Comparison of ENCODE assay signal across 14 mouse cellular contexts in the genomic region with DNA sequence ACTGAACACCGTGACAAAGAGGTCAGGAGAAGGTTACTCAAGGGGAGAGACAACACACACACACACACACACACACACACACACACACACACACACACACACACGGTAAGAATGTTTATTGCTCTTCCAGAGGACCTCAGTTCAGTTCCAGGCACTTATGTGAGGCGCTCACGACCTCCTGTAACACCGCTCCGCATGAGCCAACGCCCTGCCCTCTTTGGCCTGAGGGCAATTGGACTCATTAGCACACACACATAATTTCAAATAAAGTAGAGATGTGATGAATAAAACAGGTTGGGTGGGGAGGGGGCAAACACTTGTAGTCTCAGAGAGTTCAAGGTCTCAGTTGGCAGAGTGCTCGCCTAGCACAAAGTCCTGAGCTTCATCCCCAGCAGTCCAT. TPM values are rescaled to one million over a fixed set of nuclear protein-coding genes. Genes with fewer than 3 reads are reported as not detected.
A peak's percentile ranks its signal among the peaks of the same experiment; 100 is the strongest.
DNase-seq lines count a peak whose midpoint lies in the region; ATAC-seq and TF ChIP-seq lines count a peak whose summit lies in the region.
"Had no signal": no experiment of that assay in that cellular context is flagged by ENCODE, and none has a peak within 500 bp of the region (broad histone marks: within the 10 kb centered on the region; RNA-seq: fewer than 3 reads in every experiment).

No protein-coding gene starts in this region.

- H3K27ac ChIP-seq in gastrocnemius, adult 2 months: peak overlapping the region; percentile 86
- H3K27ac ChIP-seq in liver, adult 2 months (replicated peaks; ENCODE audit: insufficient read depth, low read depth, low read length): peak overlapping the region; percentile 85
- H3K27ac ChIP-seq in liver, embryonic 11.5 days (ENCODE audit: low read depth, low read length): no peak overlapping the region
- peak overlapping the region; percentile 77 for H3K27ac ChIP-seq in embryonic facial prominence, embryonic 14.5 days (replicated peaks; ENCODE audit: low read depth, low read length)
- 0 out of 2 replicates have a peak overlapping the region, but pooled peaks have one; percentile 48 for H3K27ac ChIP-seq in liver, embryonic 15.5 days (replicated peaks)
- H3K27ac ChIP-seq: forebrain, embryonic 15.5 days had no signal

- peak overlapping the region; percentile 69 for H3K4me3 ChIP-seq in gastrocnemius, adult 2 months
- H3K4me3 ChIP-seq in liver, adult 2 months (ENCODE audit: insufficient read depth, low read depth, low read length): peak overlapping the region; percentile 15
- no peak overlapping the region for H3K4me3 ChIP-seq in liver, embryonic 11.5 days (ENCODE audit: low read depth, low read length)
- H3K4me3 ChIP-seq in embryonic facial prominence, embryonic 14.5 days (ENCODE audit: low read depth, low read length): no peak overlapping the region
- no peak overlapping the region for H3K4me3 ChIP-seq in liver, embryonic 15.5 days (replicated peaks)
- H3K4me3 ChIP-seq: forebrain, embryonic 15.5 days had no signal

- no peak for TF ChIP-seq CTCF in gastrocnemius, adult 2 months (IDR thresholded peaks at IDR 0.05)
- no peak for TF ChIP-seq CTCF in liver, adult 2 months (IDR thresholded peaks at IDR 0.05; ENCODE audit: low read depth, low read length)

- no peak for ATAC-seq in liver, embryonic 11.5 days (replicated peaks; ENCODE audit: low FRiP score)
- ATAC-seq in embryonic facial prominence, embryonic 14.5 days (ENCODE audit: low read depth): no peak
- ATAC-seq in liver, embryonic 15.5 days (ENCODE audit: insufficient read depth): no peak
- ATAC-seq: forebrain, embryonic 15.5 days; hindbrain, postnatal 0 days had no signal

- no peak for TF ChIP-seq POLR2A in liver, adult 2 months (IDR thresholded peaks at IDR 0.05; ENCODE audit: extremely low read depth, insufficient read depth, low read length)

- no peak overlapping the region; the same call in 1 of the 2 replicates for H3K4me2 ChIP-seq in liver, embryonic 11.5 days
- H3K4me2 ChIP-seq in embryonic facial prominence, embryonic 14.5 days (ENCODE audit: low read depth, low read length): 0 out of 2 replicates have a peak overlapping the region, but pooled peaks have one; percentile 15
- peak overlapping the region; percentile 52 for H3K4me2 ChIP-seq in liver, embryonic 15.5 days
- H3K4me2 ChIP-seq: forebrain, embryonic 15.5 days had no signal

- WGBS in liver, adult 2 months: 12% methylated on average over 8 of the region's 8 CpGs
- WGBS in liver, embryonic 11.5 days: 85% methylated on average over 8 of the region's 8 CpGs
- 75% methylated on average over 8 of the region's 8 CpGs for WGBS in embryonic facial prominence, embryonic 14.5 days
- WGBS in liver, embryonic 15.5 days (ENCODE audit: insufficient replicate concordance): 80% methylated on average over 8 of the region's 8 CpGs

- H3K36me3 ChIP-seq in liver, adult 2 months (ENCODE audit: control insufficient read depth, insufficient read depth, low read length): no peaks in the 10 kb centered on the region
- H3K36me3 ChIP-seq in liver, embryonic 11.5 days (ENCODE audit: control insufficient read depth, insufficient read depth, low read length): no peaks in the 10 kb centered on the region
- no peaks in the 10 kb centered on the region for H3K36me3 ChIP-seq in embryonic facial prominence, embryonic 14.5 days (ENCODE audit: control insufficient read depth, insufficient read depth, low read length)
- no peaks in the 10 kb centered on the region for H3K36me3 ChIP-seq in liver, embryonic 15.5 days (replicated peaks)
- H3K36me3 ChIP-seq: forebrain, embryonic 15.5 days; lung, embryonic 15.5 days had no signal

- no peak for DNase-seq in gastrocnemius, adult 2 months
- no peak for DNase-seq in gastrocnemius, postnatal 14 days
- DNase-seq in liver, adult 2 months (ENCODE audit: extremely low read depth, low read depth, low spot score): peak; percentile 70
- DNase-seq in liver, embryonic 11.5 days (ENCODE audit: low spot score): no peak
- no peak for DNase-seq in embryonic facial prominence, embryonic 14.5 days (ENCODE audit: low spot score)
- DNase-seq in thymus, postnatal 36 days: no peak
- no peak for DNase-seq in cerebellum, postnatal 36 days
- DNase-seq: embryo, embryonic 11 days; midbrain, embryonic 14.5 days; thymus, adult 18-20 months had no signal

- intact Hi-C loops in gastrocnemius, adult 2 months (cut with DNase I): no loop called here
- intact Hi-C loops in gastrocnemius, postnatal 14 days (cut with DNase I; ENCODE audit: low total_unique reads): no loop called here

- H3K9ac ChIP-seq in liver, adult 2 months (ENCODE audit: low read depth, low read length): peak overlapping the region; percentile 1
- no peak overlapping the region; the same call in 1 of the 2 replicates for H3K9ac ChIP-seq in liver, embryonic 11.5 days (ENCODE audit: low read depth, low read length)
- H3K9ac ChIP-seq in embryonic facial prominence, embryonic 14.5 days (ENCODE audit: low read depth, low read length): no peak overlapping the region
- H3K9ac ChIP-seq in liver, embryonic 15.5 days: no peak overlapping the region
- H3K9ac ChIP-seq: forebrain, embryonic 15.5 days; lung, embryonic 15.5 days had no signal

- H3K79me2 ChIP-seq in liver, adult 2 months (ENCODE audit: control insufficient read depth, insufficient read depth, low read length): peaks cover 2% of the 10 kb centered on the region; the same call in 1 of the 2 replicates

- H3K27me3 ChIP-seq in liver, adult 2 months (ENCODE audit: control insufficient read depth, insufficient read depth, low read length): no peaks in the 10 kb centered on the region
- H3K27me3 ChIP-seq in liver, embryonic 11.5 days (replicated peaks; ENCODE audit: control insufficient read depth, insufficient read depth, low read length): no peaks in the 10 kb centered on the region
- no peaks in the 10 kb centered on the region for H3K27me3 ChIP-seq in embryonic facial prominence, embryonic 14.5 days (replicated peaks; ENCODE audit: control insufficient read depth, insufficient read depth, low read length)
- H3K27me3 ChIP-seq in liver, embryonic 15.5 days: no peaks in the 10 kb centered on the region
- H3K27me3 ChIP-seq: forebrain, embryonic 15.5 days; lung, embryonic 15.5 days had no signal

- H3K9me3 ChIP-seq in liver, embryonic 11.5 days (ENCODE audit: control insufficient read depth, low read length): no peaks in the 10 kb centered on the region
- H3K9me3 ChIP-seq in embryonic facial prominence, embryonic 14.5 days (ENCODE audit: control insufficient read depth, low read length): no peaks in the 10 kb centered on the region
- H3K9me3 ChIP-seq in liver, embryonic 15.5 days (replicated peaks): no peaks in the 10 kb centered on the region
- H3K9me3 ChIP-seq: forebrain, embryonic 15.5 days; lung, embryonic 15.5 days had no signal

- H3K4me1 ChIP-seq in liver, adult 2 months (ENCODE audit: control insufficient read depth, insufficient read depth, low read length): peaks cover 16% of the 10 kb centered on the region
- H3K4me1 ChIP-seq in liver, embryonic 11.5 days (replicated peaks; ENCODE audit: control insufficient read depth, insufficient read depth, low read length): peaks cover 9% of the 10 kb centered on the region
- H3K4me1 ChIP-seq in embryonic facial prominence, embryonic 14.5 days (ENCODE audit: control insufficient read depth, insufficient read depth, low read length): peaks cover 23% of the 10 kb centered on the region
- H3K4me1 ChIP-seq in liver, embryonic 15.5 days (replicated peaks): peaks cover 44% of the 10 kb centered on the region
- H3K4me1 ChIP-seq: forebrain, embryonic 15.5 days had no signal

RNA-seq across cellular contexts. Expression of a gene that starts 30.0 kb away (rescaled TPM):
- total RNA-seq in gastrocnemius, adult 2 months (2021): 100 to 1,000 TPM; 121 to 128 TPM
- 100 to 1,000 TPM; 128 to 164 TPM for total RNA-seq in gastrocnemius, postnatal 14 days (2021)
- 38.2 and 59.7 TPM in 2 replicates for total RNA-seq in liver, adult 2 months (2014; rRNA removed)
- 119 and 138 TPM in 2 replicates for polyA plus RNA-seq in liver, adult 2 months (2012; rRNA removed)
- polyA plus RNA-seq in liver, embryonic 11.5 days (2014; fragmentation: Nextera tagmentation; extraction: Ambion mirVana): 543 and 554 TPM in 2 replicates
- polyA plus RNA-seq in embryonic facial prominence, embryonic 14.5 days (2014; fragmentation: Nextera tagmentation; extraction: Ambion mirVana): 397 and 402 TPM in 2 replicates
- polyA plus RNA-seq in liver, embryonic 15.5 days (2015; fragmentation: Nextera tagmentation; extraction: Ambion mirVana): 253 and 255 TPM in 2 replicates

RNA-seq across cellular contexts. Expression of a gene that starts 58.0 kb away (rescaled TPM):
- total RNA-seq in gastrocnemius, adult 2 months (2021): 1 to 10 TPM; 7.5 to 8.0 TPM
- total RNA-seq in gastrocnemius, postnatal 14 days (2021): 1 to 10 TPM; 6.4 to 7.8 TPM
- total RNA-seq in liver, adult 2 months (2014; rRNA removed): 10.1 and 10.2 TPM in 2 replicates
- 7.6 and 7.8 TPM in 2 replicates for polyA plus RNA-seq in liver, adult 2 months (2012; rRNA removed)
- polyA plus RNA-seq in liver, embryonic 11.5 days (2014; fragmentation: Nextera tagmentation; extraction: Ambion mirVana): 24.8 and 25.9 TPM in 2 replicates
- polyA plus RNA-seq in embryonic facial prominence, embryonic 14.5 days (2014; fragmentation: Nextera tagmentation; extraction: Ambion mirVana): 22.7 and 23.9 TPM in 2 replicates
- 10.3 and 11.1 TPM in 2 replicates for polyA plus RNA-seq in liver, embryonic 15.5 days (2015; fragmentation: Nextera tagmentation; extraction: Ambion mirVana)

Comparison
In these comparisons a context has a peak if more than half of its experiments do, and no peak if none do; other contexts are left out.
1. H3K4me3 ChIP-seq: peak in gastrocnemius, adult 2 months (single experiment) and liver, adult 2 months (single experiment); none in liver, embryonic 11.5 days (single experiment), embryonic facial prominence, embryonic 14.5 days (single experiment) and liver, embryonic 15.5 days (single experiment).